Mouse (Mus musculus) testis, adult 2 months (tissue): ENCODE measurements around the gene Ltbp1. TPM values are rescaled to one million over a fixed set of nuclear protein-coding genes. Genes with fewer than 3 reads are reported as not detected.

Source experiments
- H3K27ac ChIP-seq: fragments of 200-500 bp; 2 replicates; pipeline ENCODE4 v1.5.1; 2012; ENCODE audit warnings: low read depth, low read length; ENCODE audit not compliant: control insufficient read depth, insufficient read depth
- H3K27me3 ChIP-seq: fragments of 200-500 bp; 2 replicates; pipeline ENCODE4 v1.6.1; 2012; ENCODE audit warnings: mild to moderate bottlenecking, low read length, moderate library complexity; ENCODE audit not compliant: control insufficient read depth, insufficient read depth
- H3K36me3 ChIP-seq: fragments of 200-500 bp; 2 replicates; pipeline ENCODE4 v1.6.1; 2012; ENCODE audit warnings: mild to moderate bottlenecking, low read length; ENCODE audit not compliant: control insufficient read depth, insufficient read depth
- H3K4me1 ChIP-seq: fragments of 200-500 bp; 2 replicates; pipeline ENCODE4 v1.6.1; 2012; ENCODE audit warnings: low read length; ENCODE audit not compliant: control insufficient read depth, insufficient read depth
- H3K4me3 ChIP-seq: fragments of 200-500 bp; 2 replicates; pipeline ENCODE4 v1.5.1; 2012; ENCODE audit warnings: low read depth, mild to moderate bottlenecking, low read length, moderate library complexity, mixed read lengths; ENCODE audit not compliant: control insufficient read depth
- CTCF ChIP-seq: fragments of 200-500 bp; IDR thresholded peaks from 2 replicates; pipeline ENCODE4 v1.5.1; 2012; ENCODE audit warnings: low read depth, mild to moderate bottlenecking, inconsistent platforms, low read length, moderate library complexity; ENCODE audit not compliant: control insufficient read depth, insufficient read depth, insufficient replicate concordance
- POLR2A ChIP-seq: fragments of 200-500 bp; IDR thresholded peaks from 2 replicates; pipeline ENCODE4 v1.6.1; 2012; ENCODE audit warnings: low read depth, mild to moderate bottlenecking, inconsistent platforms, low read length, moderate library complexity; ENCODE audit not compliant: control insufficient read depth
- polyA plus RNA-seq: library from polyadenylated mRNA; depleted of rRNA; stranded (reverse); fragments of >200 nt; gene quantifications from 2 replicates; pipeline ENCODE4 v1.2.3, GENCODE M21; 2012

Gene Ltbp1
- polyA plus RNA-seq, 1 experiment, result 2.9 TPM

GRCm38 (mm10) chr17:74989691-74990090 is 15.7 kb upstream of the Ltbp1 start:
- no peak overlapping the region for H3K27ac ChIP-seq
- TF ChIP-seq POLR2A (no peak), CTCF (no peak)
- no peaks in the 10 kb centered on the region for H3K36me3 ChIP-seq
- H3K4me3 ChIP-seq, result no peak overlapping the region
- peaks cover 2% of the 10 kb centered on the region; the same call in 1 of the 2 replicates for H3K4me1 ChIP-seq
- no peaks in the 10 kb centered on the region for H3K27me3 ChIP-seq

GRCm38 (mm10) chr17:74990561-74990960 is 14.8 kb upstream of the Ltbp1 start:
- Histone ChIP-seq H3K4me3 (no peak overlapping the region), H3K36me3 (no peaks in the 10 kb centered on the region), H3K4me1 (peaks cover 2% of the 10 kb centered on the region; the same call in 1 of the 2 replicates), H3K27ac (no peak overlapping the region), H3K27me3 (no peaks in the 10 kb centered on the region)
- TF ChIP-seq CTCF (no peak), POLR2A (no peak)

DNA sequence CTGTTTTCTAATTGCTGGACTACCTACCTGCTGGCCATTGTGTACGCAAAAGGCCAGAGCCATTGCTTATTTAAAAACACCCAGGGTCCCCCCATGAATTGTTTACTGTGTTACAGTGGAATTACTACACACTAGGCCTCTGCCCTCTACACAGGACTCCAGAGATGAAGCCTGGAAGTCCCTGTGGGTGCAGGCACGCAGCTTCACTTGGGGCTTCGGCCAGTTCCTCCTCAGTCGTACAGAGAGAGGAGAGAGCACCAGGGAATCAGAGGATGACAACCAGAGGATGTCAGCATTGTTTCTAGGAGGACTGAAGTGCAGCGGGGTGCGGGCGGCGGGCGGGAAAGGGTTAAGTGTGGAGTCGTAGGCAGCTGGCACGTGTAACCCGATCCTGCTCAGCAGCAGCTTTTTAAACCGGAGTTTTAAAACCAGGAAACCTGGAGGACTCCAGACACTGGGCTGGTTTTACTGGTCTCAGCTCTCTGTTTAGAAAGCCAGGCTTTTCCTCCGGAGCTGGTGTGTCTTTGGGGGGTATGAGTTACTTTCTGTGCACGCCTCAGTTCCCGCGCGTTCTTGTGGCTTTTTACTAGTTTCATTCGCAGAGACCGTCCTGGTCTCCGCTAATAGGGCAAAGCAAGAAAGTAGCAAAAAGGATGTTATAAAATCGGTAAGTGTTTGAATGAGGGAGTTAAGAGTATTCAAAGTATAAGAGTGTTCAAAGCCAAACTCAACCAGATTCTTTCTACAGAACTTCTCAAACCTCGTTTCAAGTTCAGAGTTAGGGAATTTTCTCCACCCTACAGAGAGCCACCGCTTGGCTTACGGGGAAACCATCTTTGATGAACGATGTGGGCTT is 11.4 kb upstream of the Ltbp1 start:
- H3K36me3 ChIP-seq, result no peaks in the 10 kb centered on the region
- peaks cover 2% of the 10 kb centered on the region; the same call in 1 of the 2 replicates for H3K4me1 ChIP-seq
- no peak overlapping the region for H3K27ac ChIP-seq
- no peaks in the 10 kb centered on the region for H3K27me3 ChIP-seq
- no peak overlapping the region for H3K4me3 ChIP-seq
- TF ChIP-seq CTCF (no peak), POLR2A (no peak)

DNA sequence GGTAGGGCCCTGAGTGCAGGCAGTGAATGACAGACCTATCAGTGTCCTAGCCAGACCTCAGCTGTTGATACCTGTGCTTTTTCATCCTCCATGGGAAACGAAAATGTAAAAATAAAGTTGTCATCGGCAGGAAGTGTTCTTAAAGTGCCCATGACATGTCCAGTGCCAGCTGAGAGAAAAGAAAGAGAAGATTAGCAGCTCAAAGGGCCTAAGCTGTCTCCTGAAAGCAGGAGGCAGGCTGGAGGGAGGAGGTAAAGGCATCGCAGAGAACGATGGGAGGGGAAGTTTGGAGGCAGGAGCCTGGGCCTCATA is 10.8 kb upstream of the Ltbp1 start:
- H3K27me3 ChIP-seq, result no peaks in the 10 kb centered on the region
- H3K4me3 ChIP-seq, result no peak overlapping the region
- H3K36me3 ChIP-seq, result no peaks in the 10 kb centered on the region
- peaks cover 2% of the 10 kb centered on the region; the same call in 1 of the 2 replicates for H3K4me1 ChIP-seq
- H3K27ac ChIP-seq, result no peak overlapping the region
- TF ChIP-seq POLR2A, result no peak
- no peak for TF ChIP-seq CTCF

DNA sequence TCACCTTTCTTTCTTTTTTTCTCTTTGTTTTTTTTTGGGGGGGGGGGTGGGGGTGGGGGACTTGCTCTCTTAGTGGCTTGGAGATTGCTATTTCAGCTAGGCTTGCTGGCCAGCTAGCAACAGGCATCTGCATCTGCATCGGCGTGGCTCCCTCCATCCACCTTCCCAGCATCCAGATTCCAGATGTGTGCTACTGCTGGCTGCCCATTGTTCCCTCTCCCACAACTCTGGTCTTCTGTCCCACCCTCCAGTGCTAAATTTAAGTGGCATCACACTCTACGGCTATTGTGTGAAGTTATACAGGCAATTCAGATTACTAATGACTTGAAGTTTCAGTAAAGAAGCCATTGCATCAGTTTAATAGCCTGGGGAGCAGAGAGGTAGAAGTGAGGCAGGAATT is 10.1 kb upstream of the Ltbp1 start:
- no peak overlapping the region for H3K4me3 ChIP-seq
- no peaks in the 10 kb centered on the region for H3K36me3 ChIP-seq
- TF ChIP-seq CTCF, result no peak
- TF ChIP-seq POLR2A, result no peak
- H3K27me3 ChIP-seq, result no peaks in the 10 kb centered on the region
- no peak overlapping the region for H3K27ac ChIP-seq
- peaks cover 2% of the 10 kb centered on the region; the same call in 1 of the 2 replicates for H3K4me1 ChIP-seq

- H3K27me3 ChIP-seq, result no peaks in the 10 kb centered on the region
- no peak overlapping the region for H3K27ac ChIP-seq
- no peaks in the 10 kb centered on the region for H3K36me3 ChIP-seq
- no peaks in the 10 kb centered on the region for H3K4me1 ChIP-seq
- TF ChIP-seq POLR2A (no peak), CTCF (no peak)
- H3K4me3 ChIP-seq, result no peak overlapping the region
Observed at GRCm38 (mm10) chr17:75000066-75000465, 5.3 kb upstream of the Ltbp1 start.

DNA sequence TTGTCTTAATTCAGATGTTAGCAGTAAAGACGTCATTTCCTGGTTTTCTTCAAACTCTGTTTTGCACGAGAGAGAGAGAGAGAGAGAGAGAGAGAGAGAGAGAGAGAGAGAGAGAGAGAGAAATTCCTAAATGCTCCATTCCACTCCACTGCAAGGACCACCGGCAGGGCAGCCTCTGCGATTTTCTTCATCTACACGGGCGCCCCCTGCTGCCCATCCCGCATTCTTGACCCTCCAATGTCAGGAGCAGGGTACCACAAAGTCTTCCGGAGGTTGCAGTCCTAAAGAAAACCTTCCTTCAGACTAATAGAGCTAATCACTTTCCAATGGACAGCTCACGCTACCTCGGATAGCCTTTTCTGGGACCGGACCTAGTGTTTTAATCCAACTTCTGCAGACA is 548 bp upstream of the Ltbp1 start:
- no peak overlapping the region; the same call in 1 of the 2 replicates for H3K27ac ChIP-seq

More for the DNA sequence above, 548 bp upstream of the Ltbp1 start:
- H3K27me3 ChIP-seq, result no peaks in the 10 kb centered on the region
- H3K36me3 ChIP-seq, result no peaks in the 10 kb centered on the region
- no peak for TF ChIP-seq POLR2A
- TF ChIP-seq CTCF, result peak; percentile 57; the same call in 1 of the 2 replicates
- H3K4me1 ChIP-seq, result peaks cover 2% of the 10 kb centered on the region
- peak overlapping the region; percentile 38 for H3K4me3 ChIP-seq
